Mouse (Mus musculus) limb, embryonic 13.5 days (tissue): ENCODE results near the gene Itpr1. TPM values are rescaled to one million over a fixed set of nuclear protein-coding genes. Genes with fewer than 3 reads are reported as not detected.

Experiments used
- ATAC-seq: fragments of 200-750 bp; cut with Nextera tagmentation; 2 replicates; pipeline ENCODE4 v1.8.0; 2017; ENCODE audit warnings: low read depth, moderate number of reproducible peaks, moderate TSS enrichment; ENCODE audit not compliant: low FRiP score
- H3K27ac ChIP-seq: fragments of 300-500 bp; sonication (generic); 2 replicates; pipeline ENCODE4 v1.5.1; 2015; ENCODE audit warnings: inconsistent platforms, mild to moderate bottlenecking, moderate library complexity
- H3K27me3 ChIP-seq: fragments of 300-500 bp; sonication (generic); 2 replicates; pipeline ENCODE4 v1.6.1; 2015; ENCODE audit warnings: mild to moderate bottlenecking, inconsistent platforms
- H3K36me3 ChIP-seq: fragments of 300-500 bp; sonication (generic); 2 replicates; pipeline ENCODE4 v1.6.1; 2015; ENCODE audit warnings: inconsistent platforms, mild to moderate bottlenecking, moderate library complexity
- H3K4me1 ChIP-seq: fragments of 300-500 bp; sonication (generic); 2 replicates; pipeline ENCODE4 v1.6.1; 2015; ENCODE audit warnings: inconsistent platforms
- H3K4me2 ChIP-seq: fragments of 300-500 bp; sonication (generic); replicated peaks from 2 replicates; pipeline ENCODE4 v1.6.1; 2015; ENCODE audit warnings: inconsistent platforms, mild to moderate bottlenecking, moderate library complexity
- H3K4me3 ChIP-seq: fragments of 300-500 bp; sonication (generic); 2 replicates; pipeline ENCODE4 v1.5.1; 2015; ENCODE audit warnings: moderate library complexity, mild to moderate bottlenecking, inconsistent platforms
- H3K9ac ChIP-seq: fragments of 300-500 bp; sonication (generic); 2 replicates; pipeline ENCODE4 v1.6.1; 2015; ENCODE audit warnings: mild to moderate bottlenecking, inconsistent platforms
- H3K9me3 ChIP-seq: fragments of 300-500 bp; sonication (generic); 2 replicates; pipeline ENCODE4 v1.6.1; 2016; ENCODE audit warnings: inconsistent platforms
- WGBS: fragments of 180-500 bp; shearing (Covaris S2); methylation state at CpG from one replicate; pipeline ENCODE4 v1.1.7; 2015; 5-methylcytosine and 5-hydroxymethylcytosine counted together
- polyA plus RNA-seq: library from polyadenylated mRNA; unstranded; fragments of >200 nt; fragmentation: Nextera tagmentation; extraction: Ambion mirVana; gene quantifications from 2 replicates; pipeline ENCODE4 v1.2.1, GENCODE M21; 2015

Itpr1 gene
- 9.4 and 10.8 TPM in 2 replicates for polyA plus RNA-seq

DNA sequence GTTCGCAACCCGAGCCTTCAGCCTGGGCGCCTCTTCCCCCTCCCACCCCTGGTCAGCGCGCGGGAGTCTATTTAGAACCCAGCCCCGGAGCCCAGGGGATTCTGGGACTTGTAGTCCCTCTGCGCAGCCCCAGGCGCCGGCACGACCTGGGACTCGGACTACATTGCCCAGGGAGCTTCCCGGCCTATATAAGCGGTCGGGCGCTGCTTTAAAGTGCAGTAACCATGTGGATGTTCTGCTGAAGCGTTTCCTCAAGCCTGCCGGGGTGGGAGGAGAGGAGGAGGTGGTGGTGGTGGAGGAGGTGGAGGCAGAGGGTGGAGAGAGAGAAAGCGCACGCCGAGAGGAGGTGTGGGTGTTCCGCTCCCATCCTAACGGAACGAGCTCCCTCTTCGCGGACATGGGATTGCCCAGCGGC, at the start of gene Itpr1:
TSS of gene Itpr1 (plus strand) at position 216 of the 415 bp plus-strand sequence.
- Histone ChIP-seq H3K4me1 (peaks cover 23% of the 10 kb centered on the region), H3K27me3 (no peaks in the 10 kb centered on the region), H3K4me3 (peak within 1 kb of the TSS; percentile 77), H3K36me3 (no peaks in the 10 kb centered on the region), H3K27ac (peak within 1 kb of the TSS; percentile 61), H3K9ac (peak within 1 kb of the TSS; percentile 76), H3K4me2 (peak within 1 kb of the TSS; percentile 82), H3K9me3 (no peaks in the 10 kb centered on the region)
- peak; percentile 100 for ATAC-seq
- 0% methylated on average over 27 of the region's 27 CpGs for WGBS

DNA sequence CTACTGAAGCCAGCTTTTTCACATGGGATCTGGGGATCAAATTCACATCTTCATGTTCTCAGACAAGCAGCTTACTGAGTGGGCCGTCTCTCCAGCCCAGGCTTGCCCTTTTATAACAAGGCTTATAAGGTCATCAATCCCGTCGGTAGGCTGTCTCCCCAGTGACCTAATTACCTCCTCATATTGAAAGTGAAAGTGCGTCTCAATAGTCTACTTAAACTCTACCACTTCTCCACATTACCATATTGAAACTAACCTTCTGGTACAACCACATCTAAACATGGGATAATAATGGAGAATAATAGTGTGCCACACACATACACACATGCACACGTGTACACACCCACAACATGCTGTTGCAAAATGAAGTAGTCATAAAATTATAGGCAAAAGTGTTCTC, 48.0 kb upstream of the Itpr1 start:
- Histone ChIP-seq H3K36me3 (no peaks in the 10 kb centered on the region; the same call in 1 of the 2 replicates), H3K9me3 (no peaks in the 10 kb centered on the region), H3K27ac (no peak overlapping the region), H3K4me3 (no peak overlapping the region), H3K4me1 (no peaks in the 10 kb centered on the region), H3K4me2 (no peak overlapping the region), H3K27me3 (no peaks in the 10 kb centered on the region), H3K9ac (no peak overlapping the region)
- 76% methylated on average over 5 of the region's 5 CpGs for WGBS
- no peak for ATAC-seq

DNA sequence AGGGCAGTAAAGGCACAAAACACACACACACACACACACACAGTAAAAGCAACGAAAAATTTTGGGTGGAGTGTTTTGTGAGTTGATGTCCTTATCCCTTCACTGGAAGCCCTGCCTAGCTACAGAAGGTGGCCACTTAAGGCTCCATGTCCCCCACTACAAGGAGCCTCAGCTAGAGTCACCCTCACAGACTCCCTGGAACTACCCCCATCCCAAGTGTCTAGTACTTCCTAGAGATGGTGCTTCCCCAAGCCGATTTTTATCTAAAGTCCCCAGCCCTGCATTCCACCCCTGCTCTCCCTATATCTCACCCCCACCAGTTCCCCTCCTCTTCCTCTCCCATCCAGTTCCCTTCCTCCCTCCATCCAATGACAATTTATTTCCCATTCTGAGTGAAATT, 47.3 kb upstream of the Itpr1 start:
- no peaks in the 10 kb centered on the region for H3K9me3 ChIP-seq
- H3K4me1 ChIP-seq, result no peaks in the 10 kb centered on the region
- H3K27ac ChIP-seq, result no peak overlapping the region
- H3K4me3 ChIP-seq, result no peak overlapping the region
- H3K4me2 ChIP-seq, result no peak overlapping the region
- no peak overlapping the region for H3K9ac ChIP-seq
- H3K27me3 ChIP-seq, result no peaks in the 10 kb centered on the region
- no peaks in the 10 kb centered on the region; the same call in 1 of the 2 replicates for H3K36me3 ChIP-seq
- 92% methylated on average over 2 of the region's 2 CpGs for WGBS
- ATAC-seq, result no peak

DNA sequence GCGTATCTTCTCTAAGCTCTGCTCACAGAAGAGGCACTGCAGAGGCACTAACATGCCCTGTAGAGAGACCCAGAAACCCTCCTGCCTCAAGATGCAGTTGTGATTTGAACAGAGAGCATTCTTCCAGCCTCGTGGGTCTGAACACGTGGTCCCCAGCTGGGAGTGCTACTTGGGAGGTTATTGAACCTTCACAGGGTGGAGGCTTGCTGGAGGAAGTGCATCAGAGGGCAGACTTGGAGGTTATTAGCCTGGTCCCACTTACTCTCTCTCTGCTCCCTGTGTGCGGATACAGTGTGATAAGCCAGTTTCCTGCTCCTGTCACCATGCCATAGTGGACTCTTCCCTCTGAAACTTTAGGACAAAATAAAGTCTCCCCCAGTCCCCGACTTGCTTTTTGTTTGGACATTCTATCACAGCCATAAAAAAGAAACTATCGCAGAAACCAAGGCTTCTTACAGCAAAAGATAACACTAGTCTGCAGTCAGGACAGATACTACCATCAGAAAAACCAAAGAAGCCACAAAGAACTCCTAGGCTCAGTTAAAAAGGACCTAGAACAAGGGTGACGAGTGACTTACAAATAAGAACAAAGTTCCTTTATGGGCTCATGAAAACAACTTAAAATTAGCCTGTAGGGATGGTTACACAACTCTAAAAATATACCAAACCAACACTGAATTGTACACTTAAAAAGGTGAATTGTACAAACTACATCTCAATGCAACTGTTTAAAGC, 44.8 kb upstream of the Itpr1 start:
- Histone ChIP-seq H3K27me3 (no peaks in the 10 kb centered on the region), H3K9me3 (no peaks in the 10 kb centered on the region), H3K27ac (no peak overlapping the region), H3K4me3 (no peak overlapping the region), H3K4me2 (no peak overlapping the region), H3K4me1 (no peaks in the 10 kb centered on the region), H3K36me3 (peaks cover 12% of the 10 kb centered on the region), H3K9ac (no peak overlapping the region)
- WGBS, result 75% methylated on average over 7 of the region's 7 CpGs
- ATAC-seq, result no peak

DNA sequence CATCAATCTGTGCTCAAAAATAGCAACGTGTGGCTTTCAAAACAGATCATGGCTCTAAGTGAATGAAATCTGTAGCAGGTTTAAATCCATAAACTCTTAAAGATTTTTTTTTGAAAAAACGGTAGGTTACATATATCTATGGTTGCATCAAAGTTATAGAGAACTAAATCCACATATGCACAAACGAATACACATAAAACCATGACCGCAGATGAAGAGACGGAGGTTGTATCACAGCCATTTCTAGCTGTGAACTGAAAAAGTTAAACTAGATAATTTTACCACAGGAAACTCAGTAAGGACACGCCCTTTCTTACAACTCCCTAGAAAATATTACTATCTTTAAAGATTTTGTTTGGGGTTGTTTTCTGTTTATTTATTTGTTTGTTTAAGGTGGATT, 44.2 kb upstream of the Itpr1 start:
- no peak for ATAC-seq
- Histone ChIP-seq H3K27ac (no peak overlapping the region), H3K9me3 (no peaks in the 10 kb centered on the region), H3K9ac (no peak overlapping the region), H3K4me2 (no peak overlapping the region), H3K4me3 (no peak overlapping the region), H3K27me3 (no peaks in the 10 kb centered on the region), H3K4me1 (no peaks in the 10 kb centered on the region), H3K36me3 (peaks cover 18% of the 10 kb centered on the region)
- WGBS, result 87% methylated on average over 6 of the region's 6 CpGs

DNA sequence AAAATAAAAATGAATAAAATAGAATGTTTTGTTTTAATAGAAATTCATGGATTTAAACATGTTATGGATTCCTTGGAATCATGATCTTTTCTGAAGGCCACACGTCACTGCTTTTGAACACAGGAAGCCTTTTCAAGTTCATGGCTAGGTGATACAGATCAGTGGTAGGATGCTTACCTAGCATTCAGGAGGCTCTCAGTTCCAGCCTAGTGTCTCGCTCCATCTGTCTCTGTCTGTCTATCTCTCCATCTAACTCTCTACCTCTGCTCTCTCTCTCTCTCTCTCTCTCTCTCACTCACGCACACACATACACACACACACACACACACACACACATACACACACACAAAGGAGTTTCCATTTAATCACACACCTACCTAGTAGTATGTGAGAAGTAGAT, 43.4 kb upstream of the Itpr1 start:
- no peak overlapping the region for H3K27ac ChIP-seq
- H3K9ac ChIP-seq, result no peak overlapping the region
- no peaks in the 10 kb centered on the region for H3K4me1 ChIP-seq
- 95% methylated on average over 3 of the region's 3 CpGs for WGBS
- no peak for ATAC-seq
- no peak overlapping the region for H3K4me2 ChIP-seq
- H3K9me3 ChIP-seq, result no peaks in the 10 kb centered on the region
- H3K27me3 ChIP-seq, result no peaks in the 10 kb centered on the region
- no peak overlapping the region for H3K4me3 ChIP-seq
- peaks cover 24% of the 10 kb centered on the region for H3K36me3 ChIP-seq

DNA sequence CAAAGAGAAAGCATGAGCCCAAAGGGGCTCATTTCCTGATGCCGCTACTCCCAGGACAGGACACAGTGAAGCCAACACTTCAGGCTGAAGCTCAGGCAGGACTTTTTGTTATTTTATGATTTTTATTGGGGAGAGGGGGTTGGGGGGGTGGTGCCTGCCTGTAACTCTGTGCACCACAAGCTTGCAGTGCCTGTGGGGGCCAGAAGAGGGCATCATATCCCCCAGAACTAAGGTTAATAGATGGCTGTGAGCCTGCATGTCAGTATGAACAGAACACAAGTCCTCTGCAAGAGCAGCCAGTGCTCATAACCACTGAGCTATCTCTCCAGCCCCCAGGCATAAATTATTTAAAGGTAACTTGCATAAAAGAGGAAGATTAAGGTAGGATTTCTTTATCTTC, 40.7 kb upstream of the Itpr1 start:
- no peak for ATAC-seq
- Histone ChIP-seq H3K36me3 (peaks cover 30% of the 10 kb centered on the region), H3K4me2 (no peak overlapping the region), H3K9me3 (no peaks in the 10 kb centered on the region), H3K9ac (no peak overlapping the region), H3K4me3 (no peak overlapping the region), H3K27me3 (no peaks in the 10 kb centered on the region), H3K27ac (no peak overlapping the region), H3K4me1 (no peaks in the 10 kb centered on the region)
- 93% methylated on average over 1 of the region's 1 CpGs for WGBS

DNA sequence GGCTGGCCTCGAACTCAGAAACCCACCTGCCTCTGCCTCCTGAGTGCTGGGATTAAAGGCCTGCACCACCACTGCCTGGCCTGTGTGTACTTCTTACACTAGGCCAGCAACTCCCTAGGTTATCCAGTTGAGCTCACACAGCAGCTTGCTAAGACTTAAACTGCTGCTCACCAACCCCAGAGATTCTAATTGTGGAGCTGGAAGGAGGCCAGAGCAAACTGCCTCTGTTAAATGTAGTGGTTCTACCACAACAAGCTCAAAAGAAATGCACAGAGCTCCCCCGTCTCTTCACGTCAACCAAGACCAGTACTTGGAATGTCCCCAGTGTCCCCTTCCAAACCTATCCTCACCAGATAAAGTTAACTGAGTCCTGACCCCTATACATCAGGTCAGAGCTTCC, 38.7 kb upstream of the Itpr1 start:
- ATAC-seq, result no peak
- WGBS, result 94% methylated on average over 3 of the region's 3 CpGs
- Histone ChIP-seq H3K36me3 (peaks cover 30% of the 10 kb centered on the region), H3K9ac (no peak overlapping the region), H3K9me3 (no peaks in the 10 kb centered on the region), H3K27ac (no peak overlapping the region), H3K4me1 (no peaks in the 10 kb centered on the region), H3K27me3 (no peaks in the 10 kb centered on the region), H3K4me3 (no peak overlapping the region), H3K4me2 (no peak overlapping the region)

DNA sequence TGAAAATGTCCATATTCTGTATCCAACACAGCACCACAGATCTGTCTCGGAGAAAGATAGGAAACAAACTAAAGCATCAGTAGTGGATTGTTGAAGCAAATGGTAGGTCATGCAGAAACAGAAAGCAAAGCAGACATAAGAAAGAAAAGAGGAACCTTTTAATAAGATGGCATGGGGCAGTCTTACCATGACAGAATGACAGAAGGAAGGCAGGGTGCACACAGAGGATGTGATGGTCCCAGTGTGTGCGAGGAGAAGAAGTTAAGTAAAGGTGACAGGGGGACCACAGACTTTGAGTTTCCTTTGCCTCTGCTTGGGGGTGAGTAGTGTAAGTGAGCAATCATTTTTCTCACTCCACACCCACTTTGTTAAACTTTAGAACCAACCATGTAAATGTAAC, 33.8 kb upstream of the Itpr1 start:
- Histone ChIP-seq H3K9ac (no peak overlapping the region), H3K36me3 (peaks cover 9% of the 10 kb centered on the region), H3K4me2 (no peak overlapping the region), H3K4me3 (no peak overlapping the region), H3K27me3 (no peaks in the 10 kb centered on the region), H3K9me3 (no peaks in the 10 kb centered on the region), H3K27ac (no peak overlapping the region), H3K4me1 (peaks cover 2% of the 10 kb centered on the region; the same call in 1 of the 2 replicates)
- WGBS, result 84% methylated on average over 2 of the region's 2 CpGs
- ATAC-seq, result no peak

DNA sequence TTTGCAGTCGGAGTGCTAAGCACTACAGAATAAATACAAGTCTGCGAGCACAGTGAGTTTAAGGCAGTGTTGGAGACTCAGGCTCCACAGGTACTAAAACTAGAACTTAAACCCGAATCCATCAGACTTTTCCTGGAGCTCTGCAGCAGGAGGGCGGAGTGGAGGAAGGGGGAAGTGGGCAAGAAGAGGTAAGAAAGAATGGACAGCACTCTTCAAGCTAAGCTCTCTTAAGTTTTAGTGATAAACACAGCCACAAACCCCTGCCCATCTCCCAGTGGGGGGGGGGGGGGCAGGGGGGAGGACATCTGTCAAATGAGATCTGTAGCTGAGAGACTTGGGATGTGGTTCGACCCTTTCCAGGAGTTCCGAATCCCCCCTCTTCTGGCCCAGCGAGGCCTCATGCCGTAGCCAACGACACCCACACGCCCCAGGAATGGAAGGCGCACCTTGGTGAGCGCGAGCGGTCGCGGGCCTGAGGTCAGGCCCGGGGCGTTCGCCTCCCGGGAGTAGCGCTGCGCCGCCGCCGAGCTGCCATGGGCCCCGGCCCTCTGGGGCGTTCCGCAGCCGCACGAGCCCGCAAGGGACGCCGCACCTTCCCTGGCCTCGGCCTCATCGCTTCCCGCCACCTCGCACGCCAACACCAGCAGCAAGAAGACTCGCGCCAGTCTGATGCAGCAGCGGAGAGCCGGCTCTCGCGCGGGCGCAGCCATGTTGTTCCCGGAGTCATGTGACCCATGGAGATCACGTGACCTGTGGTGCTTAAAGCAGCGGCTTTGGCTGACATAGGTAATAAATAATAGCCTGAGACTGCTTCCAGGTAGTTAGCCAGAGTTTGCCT, 27.8 kb upstream of the Itpr1 start, which contains the start of gene Sumf1:
TSS of gene Sumf1 (minus strand) at position 736 of the 838 bp plus-strand sequence.
- peak within 1 kb of the TSS; percentile 81 for H3K9ac ChIP-seq
- ATAC-seq, result peak; percentile 94
- H3K27ac ChIP-seq, result no peak within 1 kb of the TSS
- no peaks in the 10 kb centered on the region for H3K27me3 ChIP-seq
- H3K4me3 ChIP-seq, result peak within 1 kb of the TSS; percentile 88
- no peaks in the 10 kb centered on the region for H3K36me3 ChIP-seq
- H3K4me1 ChIP-seq, result peaks cover 11% of the 10 kb centered on the region
- 4% methylated on average over 38 of the region's 49 CpGs for WGBS
- H3K4me2 ChIP-seq, result peak within 1 kb of the TSS; percentile 89
- no peaks in the 10 kb centered on the region for H3K9me3 ChIP-seq

DNA sequence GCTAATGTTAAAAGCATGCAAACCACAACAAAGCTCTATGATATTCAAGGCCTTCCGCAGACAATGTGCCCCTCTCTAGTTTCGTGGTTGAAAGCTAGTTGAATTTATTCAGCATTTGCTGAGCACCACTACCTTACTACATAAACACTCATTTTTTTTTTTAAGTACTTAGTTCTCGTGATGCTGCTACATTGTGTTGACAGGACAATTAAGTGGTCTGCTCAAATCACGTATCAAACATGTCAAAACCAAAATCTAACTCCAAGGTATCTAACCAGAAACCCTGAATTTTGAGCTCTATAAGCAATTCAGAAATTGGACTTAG, 27.2 kb upstream of the Itpr1 start:
- Histone ChIP-seq H3K4me2 (peak overlapping the region; percentile 89), H3K27me3 (no peaks in the 10 kb centered on the region), H3K9ac (no peak overlapping the region), H3K36me3 (no peaks in the 10 kb centered on the region), H3K4me1 (peaks cover 11% of the 10 kb centered on the region), H3K27ac (no peak overlapping the region), H3K9me3 (no peaks in the 10 kb centered on the region), H3K4me3 (peak overlapping the region; percentile 88)
- WGBS, result 18% methylated on average over 4 of the region's 4 CpGs
- ATAC-seq, result no peak

DNA sequence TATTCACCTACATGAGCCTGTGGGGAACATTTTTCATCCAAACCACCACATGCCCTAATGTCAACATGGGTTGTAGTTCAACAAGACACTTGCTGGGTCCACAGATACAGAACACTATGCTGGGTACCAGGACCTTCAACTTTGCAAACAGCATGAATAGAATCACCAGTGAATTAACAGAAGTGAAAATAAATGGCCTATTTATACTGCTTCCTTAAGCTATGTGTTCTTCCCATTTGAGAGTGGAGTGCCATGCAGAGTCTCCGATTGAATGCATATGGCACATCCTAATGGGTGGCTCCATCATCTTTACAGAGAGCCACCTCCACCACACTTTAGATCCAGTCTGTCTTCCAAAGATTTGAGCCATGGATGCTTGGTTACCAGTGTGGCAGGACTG, 22.2 kb upstream of the Itpr1 start:
- Histone ChIP-seq H3K27ac (no peak overlapping the region), H3K4me1 (no peaks in the 10 kb centered on the region), H3K36me3 (no peaks in the 10 kb centered on the region), H3K4me3 (no peak overlapping the region), H3K4me2 (no peak overlapping the region), H3K9me3 (no peaks in the 10 kb centered on the region), H3K27me3 (no peaks in the 10 kb centered on the region), H3K9ac (no peak overlapping the region)
- no peak for ATAC-seq
- 87% methylated on average over 1 of the region's 1 CpGs for WGBS
